Comparison of ENCODE assay signal across 10 mouse cellular contexts in the genomic region with DNA sequence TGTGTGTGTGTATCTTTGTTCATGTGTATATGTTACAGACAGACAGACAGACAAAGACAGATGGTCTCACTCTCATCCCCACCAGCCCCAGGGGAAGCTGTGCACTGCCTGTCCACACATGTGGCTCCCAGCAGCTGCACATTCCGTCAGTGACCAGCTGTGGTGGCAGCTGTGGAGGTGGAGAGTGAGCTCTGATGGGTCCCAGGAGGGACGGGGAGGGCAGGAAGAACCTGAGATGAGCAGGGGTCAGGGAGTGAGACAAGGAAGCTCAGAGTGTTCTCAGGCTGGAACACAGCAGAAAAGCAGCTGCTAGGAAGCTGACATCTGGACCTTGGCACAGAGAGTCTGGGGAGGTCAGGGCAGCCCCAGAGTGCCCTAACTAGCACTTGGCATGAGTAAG. TPM values are rescaled to one million over a fixed set of nuclear protein-coding genes. Genes with fewer than 3 reads are reported as not detected.
DNase-seq lines count a peak whose midpoint lies in the region; ATAC-seq and TF ChIP-seq lines count a peak whose summit lies in the region.
"Had no signal": no experiment of that assay in that cellular context is flagged by ENCODE, and none has a peak within 500 bp of the region (broad histone marks: within the 10 kb centered on the region; RNA-seq: fewer than 3 reads in every experiment).

No protein-coding gene starts in this region.

- 12% methylated on average over 2 of the region's 2 CpGs for WGBS in embryonic facial prominence, embryonic 14.5 days
- 32% methylated on average over 2 of the region's 2 CpGs for WGBS in lung, postnatal 0 days

- peak; percentile 40 for DNase-seq in CH12.LX (ENCODE audit: extremely low read depth)
- DNase-seq in embryonic facial prominence, embryonic 14.5 days (ENCODE audit: low spot score): peak; percentile 83
- peak; percentile 82 to 83 for DNase-seq in heart, postnatal 14 days
- DNase-seq in lung, postnatal 0 days (ENCODE audit: low spot score): peak; percentile 88
- no peak for DNase-seq in frontal cortex, postnatal 25 days (ENCODE audit: low spot score in 2 of 2)
- no peak for DNase-seq in urinary bladder, adult 2 months (ENCODE audit: low spot score)

- H3K36me3 ChIP-seq in CH12.LX (replicated peaks in 1 of 2; ENCODE audit: control insufficient read depth in 1 of 2, insufficient read depth in 1 of 2, low read length in 1 of 2): no peaks in the 10 kb centered on the region
- H3K36me3 ChIP-seq in embryonic facial prominence, embryonic 14.5 days (ENCODE audit: control insufficient read depth, insufficient read depth, low read length): no peaks in the 10 kb centered on the region
- H3K36me3 ChIP-seq in lung, postnatal 0 days (ENCODE audit: insufficient read depth, low read length): no peaks in the 10 kb centered on the region
- H3K36me3 ChIP-seq: G1E; neural tube, embryonic 12.5 days had no signal

- no peak overlapping the region for H3K9ac ChIP-seq in CH12.LX (ENCODE audit: insufficient read depth, low read depth)
- H3K9ac ChIP-seq in embryonic facial prominence, embryonic 14.5 days (ENCODE audit: low read depth, low read length): no peak overlapping the region
- H3K9ac ChIP-seq in lung, postnatal 0 days (replicated peaks; ENCODE audit: low read depth): no peak overlapping the region
- H3K9ac ChIP-seq: neural tube, embryonic 12.5 days had no signal

- H3K4me2 ChIP-seq in CH12.LX (ENCODE audit: insufficient read depth, low read depth, poor library complexity, severe bottlenecking): no peak overlapping the region
- no peak overlapping the region for H3K4me2 ChIP-seq in embryonic facial prominence, embryonic 14.5 days (ENCODE audit: low read depth, low read length)
- no peak overlapping the region for H3K4me2 ChIP-seq in lung, postnatal 0 days (replicated peaks; ENCODE audit: low read depth, low read length)
- H3K4me2 ChIP-seq: neural tube, embryonic 12.5 days had no signal

- peaks cover 75% of the 10 kb centered on the region for H3K27me3 ChIP-seq in CH12.LX (replicated peaks)
- peaks cover 7% of the 10 kb centered on the region; the same call in 1 of the 2 replicates for H3K27me3 ChIP-seq in embryonic facial prominence, embryonic 14.5 days (replicated peaks; ENCODE audit: control insufficient read depth, insufficient read depth, low read length)
- peaks cover 4% of the 10 kb centered on the region; the same call in 1 of the 2 replicates for H3K27me3 ChIP-seq in lung, postnatal 0 days (replicated peaks; ENCODE audit: insufficient read depth, low read length)

- peaks cover 2% of the 10 kb centered on the region for H3K9me3 ChIP-seq in CH12.LX (replicated peaks; ENCODE audit: low read length)
- H3K9me3 ChIP-seq in embryonic facial prominence, embryonic 14.5 days (ENCODE audit: control insufficient read depth, low read length): no peaks in the 10 kb centered on the region
- no peaks in the 10 kb centered on the region for H3K9me3 ChIP-seq in lung, postnatal 0 days (ENCODE audit: low read length)
- H3K9me3 ChIP-seq: G1E; neural tube, embryonic 12.5 days had no signal

- no peak overlapping the region for H3K27ac ChIP-seq in CH12.LX (ENCODE audit: insufficient read depth, low read depth)
- H3K27ac ChIP-seq in embryonic facial prominence, embryonic 14.5 days (replicated peaks; ENCODE audit: low read depth, low read length): no peak overlapping the region
- peak overlapping the region; percentile 60; the same call in 1 of the 2 replicates for H3K27ac ChIP-seq in lung, postnatal 0 days (ENCODE audit: low read length)
- H3K27ac ChIP-seq: neural tube, embryonic 12.5 days had no signal

- intact Hi-C loops in heart, postnatal 14 days (cut with DNase I): no loop called here

- dilution Hi-C loops in CH12.LX (cut with MboI; ENCODE audit: extremely low pct_ligation_motif_present, extremely low pct_unique_long_range_greater_than_20kb, low sequenced_read_pairs): no loop called here

- TF ChIP-seq POLR2A in CH12.LX (IDR thresholded peaks at IDR 0.05; ENCODE audit: low read depth, low read length): no peak

- in situ Hi-C loops in CH12.LX (cut with MboI; ENCODE audit: low pct_ligation_motif_present, low pct_unique_long_range_greater_than_20kb, low sequenced_read_pairs): no loop called here

- no peaks in the 10 kb centered on the region for H3K79me2 ChIP-seq in CH12.LX (replicated peaks; ENCODE audit: control insufficient read depth, extremely low read depth, insufficient read depth, poor library complexity, severe bottlenecking)

- peaks cover 21 to 46% of the 10 kb centered on the region in 2 experiments for H3K4me1 ChIP-seq in CH12.LX (ENCODE audit: control insufficient read depth in 1 of 2, insufficient read depth in 2 of 2)
- H3K4me1 ChIP-seq in embryonic facial prominence, embryonic 14.5 days (ENCODE audit: control insufficient read depth, insufficient read depth, low read length): peaks cover 5% of the 10 kb centered on the region; the same call in 1 of the 2 replicates
- H3K4me1 ChIP-seq in lung, postnatal 0 days (ENCODE audit: insufficient read depth, low read depth, low read length): peaks cover 5% of the 10 kb centered on the region; the same call in 1 of the 2 replicates

- peak; percentile 69 for ATAC-seq in embryonic facial prominence, embryonic 14.5 days (ENCODE audit: low read depth)
- ATAC-seq in lung, postnatal 0 days: peak; percentile 85
- no peak for ATAC-seq in inflammation-experienced regulatory T-cells, adult 6 months
- no peak for ATAC-seq in megakaryocyte, adult 5-6 weeks (ENCODE audit: poor library complexity, severe bottlenecking)

- TF ChIP-seq CTCF in CH12.LX (conservative IDR thresholded peaks at IDR 0.05 in 1 of 2, IDR thresholded peaks at IDR 0.05 in 1 of 2; ENCODE audit: low read depth in 2 of 2, low read length in 2 of 2): no peak
- no peak for TF ChIP-seq CTCF in lung, postnatal 0 days (IDR thresholded peaks at IDR 0.05)

- no peak for TF ChIP-seq RAD21 in CH12.LX (IDR thresholded peaks at IDR 0.05; ENCODE audit: low read depth, low read length)

- H3K4me3 ChIP-seq in CH12.LX (replicated peaks in 1 of 3; ENCODE audit: low read depth in 2 of 3, low read length in 2 of 3, poor library complexity in 1 of 3): no peak overlapping the region
- H3K4me3 ChIP-seq in embryonic facial prominence, embryonic 14.5 days (ENCODE audit: low read depth, low read length): no peak overlapping the region
- H3K4me3 ChIP-seq in lung, postnatal 0 days (ENCODE audit: low read depth, low read length): no peak overlapping the region
- H3K4me3 ChIP-seq: neural tube, embryonic 12.5 days had no signal

- no peak for TF ChIP-seq EP300 in CH12.LX (IDR thresholded peaks at IDR 0.05; ENCODE audit: low read length)
- peak; percentile 80; the same call in 1 of the 2 replicates for TF ChIP-seq EP300 in lung, postnatal 0 days (IDR thresholded peaks at IDR 0.05)

TF ChIP-seq in CH12.LX, 34 proteins besides CTCF, POLR2A, EP300 and RAD21 (continues in another document):
- TF ChIP-seq BHLHE40 (IDR thresholded peaks at IDR 0.05; ENCODE audit: low read depth, low read length): 0 out of 2 replicates have a peak, but pooled peaks have one; percentile 18
- no peak for TF ChIP-seq HCFC1 (IDR thresholded peaks at IDR 0.05; ENCODE audit: low read depth, low read length)

RNA-seq across cellular contexts. Expression of a gene that starts 5.1 kb away (rescaled TPM):
- total RNA-seq in CH12.LX (2012; rRNA removed) (not detected in 2 replicates), CH12.LX (2014; rRNA removed) (not detected in 2 replicates)
- not detected in 2 replicates for polyA plus RNA-seq in CH12.LX (2012; ENCODE audit: insufficient read length, low read depth)
- polyA plus RNA-seq in embryonic facial prominence, embryonic 14.5 days (2014; fragmentation: Nextera tagmentation; extraction: Ambion mirVana): 18.4 and 19.1 TPM in 2 replicates
- total RNA-seq in heart, postnatal 14 days (2021): 10 to 100 TPM; 21.4 to 21.6 TPM
- 20.3 and 23.6 TPM in 2 replicates for polyA plus RNA-seq in lung, postnatal 0 days (2015; fragmentation: Nextera tagmentation; extraction: Ambion mirVana)
- 2.0 and 3.3 TPM in 2 replicates for polyA plus RNA-seq in urinary bladder, adult 2 months (2012; rRNA removed)
- polyA plus RNA-seq in inflammation-experienced regulatory T-cells, adult 6 months (2017; shearing (Covaris generic)): under 1 TPM in 1 of 3 experiments, not detected in 2; 0.10 TPM
- total RNA-seq in megakaryocyte, adult 5-6 weeks (2015): not detected in 2 replicates
- not detected in 2 replicates for total RNA-seq in megakaryocyte, adult 5-6 weeks (2017)
- polyA plus RNA-seq: G1E had no signal

RNA-seq across cellular contexts. Expression of a gene that starts 27.0 kb away (rescaled TPM):
- not detected in 2 replicates for total RNA-seq in CH12.LX (2012; rRNA removed)
- not detected in 2 replicates for total RNA-seq in CH12.LX (2014; rRNA removed)
- polyA plus RNA-seq in CH12.LX (2012; ENCODE audit: insufficient read length, low read depth): not detected in 2 replicates
- polyA plus RNA-seq in embryonic facial prominence, embryonic 14.5 days (2014; fragmentation: Nextera tagmentation; extraction: Ambion mirVana): 0.22 TPM in 1 of 2 replicates, not detected in the other
- total RNA-seq in heart, postnatal 14 days (2021): 10 to 100 TPM; 37.2 to 47.6 TPM
- polyA plus RNA-seq in lung, postnatal 0 days (2015; fragmentation: Nextera tagmentation; extraction: Ambion mirVana): 0.10 TPM in 1 of 2 replicates, not detected in the other
- 0.04 and 0.22 TPM in 2 replicates for polyA plus RNA-seq in urinary bladder, adult 2 months (2012; rRNA removed)
- polyA plus RNA-seq in inflammation-experienced regulatory T-cells, adult 6 months (2017; shearing (Covaris generic)): not detected
- not detected in 2 replicates for total RNA-seq in megakaryocyte, adult 5-6 weeks (2015)
- not detected in 2 replicates for total RNA-seq in megakaryocyte, adult 5-6 weeks (2017)
- total RNA-seq: G1E had no signal
- polyA plus RNA-seq: G1E had no signal

RNA-seq across cellular contexts. Expression of a gene that starts 33.9 kb away (rescaled TPM):
- total RNA-seq in CH12.LX (2012; rRNA removed): 318 and 326 TPM in 2 replicates
- 206 and 207 TPM in 2 replicates for total RNA-seq in CH12.LX (2014; rRNA removed)
- 370 and 444 TPM in 2 replicates for polyA plus RNA-seq in CH12.LX (2012; ENCODE audit: insufficient read length, low read depth)
- 60.4 and 60.8 TPM in 2 replicates for polyA plus RNA-seq in embryonic facial prominence, embryonic 14.5 days (2014; fragmentation: Nextera tagmentation; extraction: Ambion mirVana)
- total RNA-seq in heart, postnatal 14 days (2021): 100 to 1,000 TPM; 255 to 289 TPM
- polyA plus RNA-seq in lung, postnatal 0 days (2015; fragmentation: Nextera tagmentation; extraction: Ambion mirVana): 10.8 and 11.4 TPM in 2 replicates
- polyA plus RNA-seq in urinary bladder, adult 2 months (2012; rRNA removed): 46.1 and 56.9 TPM in 2 replicates
- polyA plus RNA-seq in inflammation-experienced regulatory T-cells, adult 6 months (2017; shearing (Covaris generic)): 10 to 100 TPM; 13.5 to 18.7 (median 14.7) TPM
- 29.1 and 32.3 TPM in 2 replicates for total RNA-seq in megakaryocyte, adult 5-6 weeks (2015)
- total RNA-seq in megakaryocyte, adult 5-6 weeks (2017): 30.1 and 34.8 TPM in 2 replicates

RNA-seq across cellular contexts. Expression of a gene that starts 45.2 kb away (rescaled TPM):
- total RNA-seq in CH12.LX (2012; rRNA removed) (not detected in 2 replicates), CH12.LX (2014; rRNA removed) (not detected in 2 replicates)
- not detected in 2 replicates for polyA plus RNA-seq in CH12.LX (2012; ENCODE audit: insufficient read length, low read depth)
- 0.50 and 0.81 TPM in 2 replicates for polyA plus RNA-seq in embryonic facial prominence, embryonic 14.5 days (2014; fragmentation: Nextera tagmentation; extraction: Ambion mirVana)
- under 1 TPM; 0.07 to 0.26 TPM for total RNA-seq in heart, postnatal 14 days (2021)
- polyA plus RNA-seq in lung, postnatal 0 days (2015; fragmentation: Nextera tagmentation; extraction: Ambion mirVana): 0.20 and 0.51 TPM in 2 replicates
- polyA plus RNA-seq in urinary bladder, adult 2 months (2012; rRNA removed): 0.12 TPM in 2 replicates
- not detected for polyA plus RNA-seq in inflammation-experienced regulatory T-cells, adult 6 months (2017; shearing (Covaris generic))
- not detected in 2 replicates for total RNA-seq in megakaryocyte, adult 5-6 weeks (2015)
- total RNA-seq in megakaryocyte, adult 5-6 weeks (2017): not detected in 2 replicates
- total RNA-seq: G1E had no signal
- polyA plus RNA-seq: G1E had no signal

Comparison
In these comparisons a context has a peak if more than half of its experiments do, and no peak if none do; other contexts are left out.
1. DNase-seq: peak in CH12.LX (single experiment), embryonic facial prominence, embryonic 14.5 days (single experiment), heart, postnatal 14 days (2 of 2) and lung, postnatal 0 days (single experiment); none in frontal cortex, postnatal 25 days (0 of 2) and urinary bladder, adult 2 months (single experiment).
2. ATAC-seq: peak in embryonic facial prominence, embryonic 14.5 days (single experiment) and lung, postnatal 0 days (single experiment); none in inflammation-experienced regulatory T-cells, adult 6 months (single experiment) and megakaryocyte, adult 5-6 weeks (single experiment).